Mouse (Mus musculus) midbrain, embryonic 11.5 days (tissue): ENCODE data around the gene Flna. TPM values are rescaled to one million over a fixed set of nuclear protein-coding genes. Genes with fewer than 3 reads are reported as not detected.

ENCODE experiments used
- ATAC-seq: fragments of 200-750 bp; cut with Nextera tagmentation; 2 replicates; pipeline ENCODE4 v1.8.0; 2017; ENCODE audit warnings: moderate TSS enrichment, moderate library complexity; ENCODE audit not compliant: low FRiP score
- DNase-seq: peaks from one replicate; pipeline ENCODE4 v3.0.0; 2015; ENCODE audit warnings: low spot score; ENCODE audit errors: missing footprints
- H3K27ac ChIP-seq: fragments of 300-500 bp; sonication (generic); 2 replicates; pipeline ENCODE4 v1.5.1; 2014; ENCODE audit warnings: low read depth, low read length
- H3K27me3 ChIP-seq: fragments of 300-500 bp; sonication (generic); 2 replicates; pipeline ENCODE4 v1.6.1; 2014; ENCODE audit warnings: mild to moderate bottlenecking, low read length, moderate library complexity, mixed read lengths; ENCODE audit not compliant: control insufficient read depth, insufficient read depth
- H3K36me3 ChIP-seq: fragments of 300-500 bp; sonication (generic); 2 replicates; pipeline ENCODE4 v1.6.1; 2014; ENCODE audit warnings: mild to moderate bottlenecking, low read length, moderate library complexity, mixed read lengths; ENCODE audit not compliant: control insufficient read depth, insufficient read depth
- H3K4me1 ChIP-seq: fragments of 300-500 bp; sonication (generic); 2 replicates; pipeline ENCODE4 v1.6.1; 2014; ENCODE audit warnings: low read length; ENCODE audit not compliant: control insufficient read depth, insufficient read depth
- H3K4me2 ChIP-seq: fragments of 300-500 bp; sonication (generic); 2 replicates; pipeline ENCODE4 v1.6.1; 2014; ENCODE audit warnings: mild to moderate bottlenecking, moderate library complexity
- H3K4me3 ChIP-seq: fragments of 300-500 bp; sonication (generic); 2 replicates; pipeline ENCODE4 v1.5.1; 2014; ENCODE audit warnings: low read depth, low read length
- H3K9ac ChIP-seq: fragments of 300-500 bp; sonication (generic); 2 replicates; pipeline ENCODE4 v1.6.1; 2014; ENCODE audit warnings: low read length
- H3K9me3 ChIP-seq: fragments of 300-500 bp; sonication (generic); 2 replicates; pipeline ENCODE4 v1.6.1; 2016; ENCODE audit warnings: low read length; ENCODE audit not compliant: control insufficient read depth
- WGBS: fragments of 180-500 bp; shearing (Covaris S2); extraction: QIAGEN DNeasy Blood & Tissue Kit; methylation state at CpG from one replicate; pipeline ENCODE4 v1.1.7; 2014; 5-methylcytosine and 5-hydroxymethylcytosine counted together
- polyA plus RNA-seq: library from polyadenylated mRNA; unstranded; fragments of >200 nt; fragmentation: Nextera tagmentation; extraction: Ambion mirVana; gene quantifications from 2 replicates; pipeline ENCODE4 v1.2.1, GENCODE M21; 2014

Flna gene
- polyA plus RNA-seq, 1 experiment from 2014 or later = 178 TPM

DNA sequence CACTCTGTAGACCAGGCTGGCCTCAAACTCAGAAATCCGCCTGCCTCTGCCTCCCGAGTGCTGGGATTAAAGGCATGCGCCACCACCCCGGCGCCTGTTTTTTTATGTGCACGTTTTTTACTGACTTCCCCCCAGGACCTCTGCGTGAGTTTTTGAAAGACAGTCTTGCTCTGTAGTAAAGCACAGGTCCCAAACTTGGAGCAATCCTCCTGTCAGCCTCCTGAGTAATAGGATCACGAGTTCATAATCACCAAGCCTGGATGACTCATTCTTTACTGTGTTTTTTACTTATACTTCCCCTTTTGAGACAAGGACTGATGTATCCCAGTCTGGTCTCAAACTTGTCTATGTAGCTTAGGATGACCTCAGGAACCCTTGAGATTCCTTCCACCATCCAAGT, 28.3 kb upstream of the Flna start:
- ATAC-seq = no peak
- Histone ChIP-seq H3K27ac (no peak overlapping the region), H3K27me3 (no peaks in the 10 kb centered on the region), H3K9ac (no peak overlapping the region), H3K4me2 (no peak overlapping the region), H3K4me1 (no peaks in the 10 kb centered on the region), H3K36me3 (no peaks in the 10 kb centered on the region), H3K9me3 (no peaks in the 10 kb centered on the region), H3K4me3 (no peak overlapping the region)
- no peak for DNase-seq
- WGBS = 75% methylated on average over 8 of the region's 8 CpGs

DNA sequence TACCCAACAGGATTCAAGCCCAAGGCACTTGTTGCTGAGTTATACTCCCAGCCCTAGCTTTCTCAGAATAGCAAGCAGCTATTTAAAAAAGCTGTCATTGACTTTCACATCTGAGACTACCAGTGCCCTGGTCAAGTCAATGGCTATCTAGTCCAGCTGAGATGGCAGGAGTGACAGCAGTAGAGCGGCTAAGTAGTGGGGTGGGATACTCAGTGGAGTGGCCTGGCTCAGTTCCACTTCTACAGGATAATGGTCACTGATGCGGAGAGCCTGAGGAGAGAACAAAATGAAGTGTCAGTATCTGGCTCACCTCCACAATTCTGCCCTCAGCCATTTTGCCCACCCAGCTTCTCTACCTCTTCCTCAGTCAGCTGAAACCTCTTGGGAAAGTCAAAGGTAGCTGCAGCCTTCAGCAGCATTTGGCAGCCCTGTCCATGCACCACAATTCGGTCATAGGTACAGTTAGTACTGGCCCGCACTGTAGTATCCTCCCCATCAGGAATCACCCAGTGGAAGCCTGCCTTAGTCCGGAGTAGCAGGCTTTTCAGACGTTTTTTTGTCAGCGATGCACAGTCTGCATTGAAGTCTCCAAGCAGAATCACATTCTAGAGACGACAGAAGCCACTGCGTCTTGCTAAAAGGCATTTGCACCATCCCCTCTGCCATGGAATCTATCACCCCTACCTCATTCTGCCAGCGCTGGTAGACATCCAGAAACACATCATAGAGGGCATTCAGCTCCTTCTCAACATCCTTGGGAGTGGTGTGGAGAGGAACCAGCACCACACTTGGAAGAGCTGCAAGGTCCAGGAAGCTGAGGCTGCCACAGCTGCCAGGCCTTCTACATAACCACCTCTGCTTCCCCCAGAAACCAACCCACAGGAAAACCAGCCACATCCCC, 24.1 kb upstream of the Flna start:
- peaks cover 2% of the 10 kb centered on the region; the same call in 1 of the 2 replicates for H3K4me1 ChIP-seq
- H3K9me3 ChIP-seq = no peaks in the 10 kb centered on the region
- no peak overlapping the region for H3K9ac ChIP-seq
- H3K4me3 ChIP-seq = no peak overlapping the region
- ATAC-seq (no peak), DNase-seq (peak; percentile 86)
- H3K4me2 ChIP-seq = no peak overlapping the region
- no peak overlapping the region; the same call in 1 of the 2 replicates for H3K27ac ChIP-seq
- no peaks in the 10 kb centered on the region for H3K27me3 ChIP-seq
- 34% methylated on average over 10 of the region's 10 CpGs for WGBS
- H3K36me3 ChIP-seq = peaks cover 2% of the 10 kb centered on the region; the same call in 1 of the 2 replicates

GRCm38 (mm10) chrX:74270902-74271551, 21.4 kb upstream of the Flna start:
- Histone ChIP-seq H3K36me3 (peaks cover 2% of the 10 kb centered on the region; the same call in 1 of the 2 replicates), H3K27me3 (no peaks in the 10 kb centered on the region), H3K4me2 (peak overlapping the region; percentile 51), H3K9me3 (no peaks in the 10 kb centered on the region), H3K4me1 (peaks cover 2% of the 10 kb centered on the region; the same call in 1 of the 2 replicates), H3K9ac (peak overlapping the region; percentile 72), H3K27ac (peak overlapping the region; percentile 27; the same call in 1 of the 2 replicates), H3K4me3 (peak overlapping the region; percentile 42)
- WGBS = 20% methylated on average over 27 of the region's 27 CpGs
- ATAC-seq (no peak), DNase-seq (peak; percentile 87)

GRCm38 (mm10) chrX:74270062-74270901, 20.7 kb upstream of the Flna start, which contains the start of gene Rpl10:
Rpl10 (plus strand) TSS chrX:74270812.
- DNase-seq (peak; percentile 98), ATAC-seq (peak; percentile 95)
- WGBS = 18% methylated on average over 42 of the region's 42 CpGs
- Histone ChIP-seq H3K4me3 (peak within 1 kb of the TSS; percentile 42), H3K9me3 (no peaks in the 10 kb centered on the region), H3K9ac (peak within 1 kb of the TSS; percentile 72), H3K27ac (peak within 1 kb of the TSS; percentile 92), H3K36me3 (peaks cover 2% of the 10 kb centered on the region; the same call in 1 of the 2 replicates), H3K4me1 (peaks cover 2% of the 10 kb centered on the region; the same call in 1 of the 2 replicates), H3K4me2 (peak within 1 kb of the TSS; percentile 51), H3K27me3 (no peaks in the 10 kb centered on the region)

GRCm38 (mm10) chrX:74269736-74270061, 20.1 kb upstream of the Flna start:
- H3K27ac ChIP-seq = peak overlapping the region; percentile 92
- H3K4me3 ChIP-seq = peak overlapping the region; percentile 42
- H3K4me2 ChIP-seq = peak overlapping the region; percentile 51
- 26% methylated on average over 3 of the region's 3 CpGs for WGBS
- no peaks in the 10 kb centered on the region for H3K9me3 ChIP-seq
- no peaks in the 10 kb centered on the region for H3K27me3 ChIP-seq
- peak overlapping the region; percentile 69 for H3K9ac ChIP-seq
- DNase-seq (no peak), ATAC-seq (peak; percentile 26)
- peaks cover 2% of the 10 kb centered on the region; the same call in 1 of the 2 replicates for H3K36me3 ChIP-seq
- H3K4me1 ChIP-seq = peaks cover 2% of the 10 kb centered on the region; the same call in 1 of the 2 replicates

GRCm38 (mm10) chrX:74257746-74258145, 8.1 kb upstream of the Flna start:
- DNase-seq = peak; percentile 4
- Histone ChIP-seq H3K4me3 (no peak overlapping the region), H3K9ac (no peak overlapping the region), H3K27ac (no peak overlapping the region), H3K36me3 (no peaks in the 10 kb centered on the region), H3K9me3 (no peaks in the 10 kb centered on the region), H3K4me1 (no peaks in the 10 kb centered on the region), H3K4me2 (no peak overlapping the region), H3K27me3 (no peaks in the 10 kb centered on the region)
- WGBS = 96% methylated on average over 3 of the region's 3 CpGs
- no peak for ATAC-seq

DNA sequence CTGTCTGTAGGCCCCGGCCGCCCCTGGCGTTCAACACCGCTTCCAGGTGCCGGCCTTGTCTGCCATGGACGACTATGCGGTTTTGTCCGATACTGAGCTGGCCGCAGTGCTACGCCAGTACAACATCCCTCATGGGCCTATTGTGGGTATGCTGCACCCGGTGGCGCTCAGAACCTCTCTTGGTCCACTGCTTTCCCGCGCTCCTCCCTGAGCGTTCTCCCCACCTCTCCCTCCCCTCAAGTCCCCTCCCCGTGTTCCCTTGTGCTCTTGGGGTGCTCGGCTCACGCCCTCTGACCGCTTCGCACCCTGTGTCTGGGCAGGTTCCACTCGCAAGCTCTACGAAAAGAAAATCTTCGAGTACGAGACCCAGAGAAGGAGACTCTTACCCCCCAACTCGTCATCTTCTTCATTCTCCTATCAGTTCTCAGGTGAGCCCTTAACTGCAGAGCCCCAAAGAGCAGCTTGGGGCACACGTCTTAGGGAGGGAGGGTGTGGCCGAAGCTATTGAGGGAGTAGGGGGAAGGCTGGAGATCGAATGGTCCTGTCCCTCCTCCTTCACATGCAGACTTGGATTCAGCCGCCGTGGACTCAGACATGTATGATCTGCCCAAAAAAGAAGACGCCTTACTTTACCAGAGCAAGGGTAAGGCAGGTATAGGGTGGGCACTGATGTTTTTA, 5.4 kb upstream of the Flna start:
- peak overlapping the region; percentile 45 for H3K4me2 ChIP-seq
- ATAC-seq (peak; percentile 14; the same call in 1 of the 2 replicates), DNase-seq (no peak)
- peak overlapping the region; percentile 74 for H3K27ac ChIP-seq
- 29% methylated on average over 31 of the region's 31 CpGs for WGBS
- H3K4me3 ChIP-seq = peak overlapping the region; percentile 55
- no peaks in the 10 kb centered on the region for H3K4me1 ChIP-seq
- H3K9me3 ChIP-seq = no peaks in the 10 kb centered on the region
- peak overlapping the region; percentile 76 for H3K9ac ChIP-seq
- no peaks in the 10 kb centered on the region for H3K36me3 ChIP-seq
- no peaks in the 10 kb centered on the region for H3K27me3 ChIP-seq

GRCm38 (mm10) chrX:74254153-74254887, 4.7 kb upstream of the Flna start, which contains the start of gene Emd:
Emd (plus strand) TSS chrX:74254687.
- Histone ChIP-seq H3K36me3 (no peaks in the 10 kb centered on the region), H3K27ac (peak within 1 kb of the TSS; percentile 74), H3K4me3 (peak within 1 kb of the TSS; percentile 55), H3K4me1 (no peaks in the 10 kb centered on the region), H3K4me2 (peak within 1 kb of the TSS; percentile 45), H3K9me3 (no peaks in the 10 kb centered on the region), H3K9ac (peak within 1 kb of the TSS; percentile 76), H3K27me3 (no peaks in the 10 kb centered on the region)
- ATAC-seq (peak; percentile 98), DNase-seq (peak; percentile 98)
- 17% methylated on average over 39 of the region's 39 CpGs for WGBS
